Mouse (Mus musculus) kidney, embryonic 16.5 days (tissue): ENCODE data around the gene Gm8011. TPM values are rescaled to one million over a fixed set of nuclear protein-coding genes. Genes with fewer than 3 reads are reported as not detected.
"Not testable (repeated sequence)": the region's sequence is repeated elsewhere in the genome, so short reads cannot be mapped to it uniquely, and the experiment has no call there.

Experiments used
- ATAC-seq: fragments of 200-750 bp; cut with Nextera tagmentation; 2 replicates; pipeline ENCODE4 v1.8.0; 2017; ENCODE audit warnings: moderate TSS enrichment; ENCODE audit not compliant: low FRiP score, low TSS enrichment
- H3K27ac ChIP-seq: fragments of 300-500 bp; sonication (generic); 2 replicates; pipeline ENCODE4 v1.5.1; 2014; ENCODE audit warnings: low read length
- H3K27me3 ChIP-seq: fragments of 300-500 bp; sonication (generic); 2 replicates; pipeline ENCODE4 v1.6.1; 2014; ENCODE audit warnings: low read length, control low read depth, mixed read lengths; ENCODE audit not compliant: insufficient read depth
- H3K36me3 ChIP-seq: fragments of 300-500 bp; sonication (generic); 2 replicates; pipeline ENCODE4 v1.6.1; 2014; ENCODE audit warnings: low read length, control low read depth, mixed read lengths; ENCODE audit not compliant: insufficient read depth
- H3K4me1 ChIP-seq: fragments of 300-500 bp; sonication (generic); 2 replicates; pipeline ENCODE4 v1.6.1; 2014; ENCODE audit warnings: low read length, control low read depth, mixed read lengths; ENCODE audit not compliant: insufficient read depth
- H3K4me2 ChIP-seq: fragments of 300-500 bp; sonication (generic); replicated peaks from 2 replicates; pipeline ENCODE4 v1.6.1; 2014; ENCODE audit warnings: low read depth, low read length
- H3K4me3 ChIP-seq: fragments of 300-500 bp; sonication (generic); 2 replicates; pipeline ENCODE4 v1.5.1; 2014; ENCODE audit warnings: mild to moderate bottlenecking, low read length
- H3K9ac ChIP-seq: fragments of 300-500 bp; sonication (generic); replicated peaks from 2 replicates; pipeline ENCODE4 v1.6.1; 2014; ENCODE audit warnings: low read length
- H3K9me3 ChIP-seq: fragments of 300-500 bp; sonication (generic); 2 replicates; pipeline ENCODE4 v1.6.1; 2016; ENCODE audit warnings: low read length, control low read depth
- WGBS: fragments of 180-500 bp; shearing (Covaris S2); extraction: QIAGEN DNeasy Blood & Tissue Kit; methylation state at CpG from one replicate; pipeline ENCODE4 v1.1.7; 2014; 5-methylcytosine and 5-hydroxymethylcytosine counted together
- polyA plus RNA-seq: library from polyadenylated mRNA; unstranded; fragments of >200 nt; fragmentation: Nextera tagmentation; extraction: Ambion mirVana; gene quantifications from 2 replicates; pipeline ENCODE4 v1.2.1, GENCODE M21; 2015

The Gm8011 gene
- polyA plus RNA-seq = not detected in 2 replicates

GRCm38 (mm10) chr14:42463581-42463980, at the start of gene Gm8011:
TSS of gene Gm8011 (plus strand) at chr14:42463881.
- H3K27me3 ChIP-seq, H3K4me2 ChIP-seq, H3K9ac ChIP-seq, H3K36me3 ChIP-seq, ATAC-seq, H3K4me3 ChIP-seq, H3K9me3 ChIP-seq, H3K4me1 ChIP-seq, H3K27ac ChIP-seq: not testable (repeated sequence)
- WGBS = 51% methylated on average over 2 of the region's 2 CpGs

- 92% methylated on average over 2 of the region's 4 CpGs for WGBS
- H3K36me3 ChIP-seq, ATAC-seq: not testable (repeated sequence)
Measured at GRCm38 (mm10) chr14:42439573-42439972, 24.1 kb upstream of the Gm8011 start, which contains the start of gene Gm8005. TSS of gene Gm8005 (minus strand) at chr14:42439673.

GRCm38 (mm10) chr14:42502249-42502648, 38.6 kb downstream of the Gm8011 start, which contains the start of gene Gm8020:
TSS of gene Gm8020 (minus strand) at chr14:42502349.
- not testable (repeated sequence) for H3K9ac ChIP-seq, H3K36me3 ChIP-seq, H3K4me2 ChIP-seq, H3K9me3 ChIP-seq, H3K4me3 ChIP-seq, H3K27me3 ChIP-seq, H3K4me1 ChIP-seq, H3K27ac ChIP-seq, ATAC-seq
- 94% methylated on average over 2 of the region's 3 CpGs for WGBS

More at GRCm38 (mm10) chr14:42439573-42439972, 24.1 kb upstream of the Gm8011 start, which contains the start of gene Gm8005:
- not testable (repeated sequence) for H3K4me2 ChIP-seq, H3K9ac ChIP-seq, H3K4me3 ChIP-seq, H3K27me3 ChIP-seq, H3K27ac ChIP-seq, H3K4me1 ChIP-seq, H3K9me3 ChIP-seq

Other genes starting within 250 kb of the Gm8011 start
- gene Gm17026, start 203.8 kb upstream of the Gm8011 start, polyA plus RNA-seq = not detected in 2 replicates
- gene Gm9611, start 166.5 kb upstream of the Gm8011 start, polyA plus RNA-seq = not detected in 2 replicates
- gene Gm7995, start 153.7 kb upstream of the Gm8011 start, polyA plus RNA-seq = not detected in 2 replicates
- not detected in 2 replicates for gene Gm8005, start 24.2 kb upstream of the Gm8011 start, polyA plus RNA-seq
- gene Gm8020, start 38.5 kb downstream of the Gm8011 start, polyA plus RNA-seq = not detected in 2 replicates
- not detected in 2 replicates for gene Gm8024, start 60.4 kb downstream of the Gm8011 start, polyA plus RNA-seq
- not detected in 2 replicates for gene Gm17124, start 136.0 kb downstream of the Gm8011 start, polyA plus RNA-seq
- not detected in 2 replicates for gene Gm3633, start 178.0 kb downstream of the Gm8011 start, polyA plus RNA-seq
- gene Gm10378, start 192.1 kb downstream of the Gm8011 start, polyA plus RNA-seq = not detected in 2 replicates